Mouse (Mus musculus): Measurements from ENCODE around the gene Fabp7. TPM values are rescaled to one million over a fixed set of nuclear protein-coding genes. Genes with fewer than 3 reads are reported as not detected.

The Fabp7 gene
- total RNA-seq, 1 experiment = 0.27 TPM

GRCm38 (mm10) chr10:57783289-57784130, 1.2 kb upstream of the Fabp7 start:
- Histone ChIP-seq H3K27ac (ENCODE audit: insufficient read depth, low read depth, low read length, poor library complexity, severe bottlenecking) (no peak overlapping the region), H3K36me3 (ENCODE audit: control insufficient read depth, insufficient read depth, low read length, poor library complexity, severe bottlenecking) (no peaks in the 10 kb centered on the region), H3K4me1 (ENCODE audit: control insufficient read depth in 2 of 2, insufficient read depth in 2 of 2, low read length in 2 of 2, poor library complexity in 1 of 2) (peaks cover 0 to 2% of the 10 kb centered on the region in 2 experiments; a peak in 2 of 4 replicates), H3K4me3 (ENCODE audit: insufficient read depth in 1 of 2, low read depth in 1 of 2, low read length in 2 of 2, poor library complexity in 1 of 2, severe bottlenecking in 1 of 2) (no peak overlapping the region), H3K9ac (ENCODE audit: insufficient read depth, low read depth, low read length, poor library complexity, severe bottlenecking) (no peak overlapping the region), H3K9me3 (ENCODE audit: control insufficient read depth, insufficient read depth, low read depth, low read length) (no peaks in the 10 kb centered on the region)
- no peak for DNase-seq (ENCODE audit: low read depth, low spot score)
- in situ Hi-C loops (cut with MboI; ENCODE audit: low sequenced_read_pairs in 2 of 2, unreplicated experiment in 2 of 2) = no loop called here
- TF ChIP-seq ZNF384 (IDR thresholded peaks at IDR 0.05; ENCODE audit: low read depth, low read length) (no peak), HCFC1 (IDR thresholded peaks at IDR 0.05; ENCODE audit: borderline replicate concordance, insufficient read depth, low read length) (no peak), ZC3H11A (IDR thresholded peaks at IDR 0.05; ENCODE audit: borderline replicate concordance, low read depth, low read length) (no peak), MAFK (IDR thresholded peaks at IDR 0.05; ENCODE audit: insufficient read depth, low read depth, low read length) (no peak), CHD2 (IDR thresholded peaks at IDR 0.05; ENCODE audit: low read depth, low read length) (no peak)

- Histone ChIP-seq H3K4me3 (ENCODE audit: insufficient read depth in 1 of 2, low read depth in 1 of 2, low read length in 2 of 2, poor library complexity in 1 of 2, severe bottlenecking in 1 of 2) (no peak overlapping the region), H3K4me1 (ENCODE audit: control insufficient read depth in 2 of 2, insufficient read depth in 2 of 2, low read length in 2 of 2, poor library complexity in 1 of 2) (peaks cover 0 to 2% of the 10 kb centered on the region in 2 experiments; a peak in 2 of 4 replicates), H3K27ac (ENCODE audit: insufficient read depth, low read depth, low read length, poor library complexity, severe bottlenecking) (no peak overlapping the region), H3K36me3 (ENCODE audit: control insufficient read depth, insufficient read depth, low read length, poor library complexity, severe bottlenecking) (no peaks in the 10 kb centered on the region), H3K9me3 (ENCODE audit: control insufficient read depth, insufficient read depth, low read depth, low read length) (no peaks in the 10 kb centered on the region), H3K9ac (ENCODE audit: insufficient read depth, low read depth, low read length, poor library complexity, severe bottlenecking) (no peak overlapping the region)
- TF ChIP-seq ZNF384 (IDR thresholded peaks at IDR 0.05; ENCODE audit: low read depth, low read length) (no peak), HCFC1 (IDR thresholded peaks at IDR 0.05; ENCODE audit: borderline replicate concordance, insufficient read depth, low read length) (no peak), CHD2 (IDR thresholded peaks at IDR 0.05; ENCODE audit: low read depth, low read length) (no peak), ZC3H11A (IDR thresholded peaks at IDR 0.05; ENCODE audit: borderline replicate concordance, low read depth, low read length) (no peak), MAFK (IDR thresholded peaks at IDR 0.05; ENCODE audit: insufficient read depth, low read depth, low read length) (no peak)
- no peak for DNase-seq (ENCODE audit: low read depth, low spot score)
- in situ Hi-C loops (cut with MboI; ENCODE audit: low sequenced_read_pairs in 2 of 2, unreplicated experiment in 2 of 2) = no loop called here
Observed at GRCm38 (mm10) chr10:57784131-57784875, 378 bp upstream of the Fabp7 start.

GRCm38 (mm10) chr10:57785552-57785951, 871 bp downstream of the Fabp7 start:
- Histone ChIP-seq H3K27ac (ENCODE audit: insufficient read depth, low read depth, low read length, poor library complexity, severe bottlenecking) (no peak overlapping the region), H3K4me3 (ENCODE audit: insufficient read depth in 1 of 2, low read depth in 1 of 2, low read length in 2 of 2, poor library complexity in 1 of 2, severe bottlenecking in 1 of 2) (no peak overlapping the region), H3K4me1 (ENCODE audit: control insufficient read depth in 2 of 2, insufficient read depth in 2 of 2, low read length in 2 of 2, poor library complexity in 1 of 2) (peaks cover 0 to 2% of the 10 kb centered on the region in 2 experiments; a peak in 2 of 4 replicates), H3K36me3 (ENCODE audit: control insufficient read depth, insufficient read depth, low read length, poor library complexity, severe bottlenecking) (no peaks in the 10 kb centered on the region), H3K9me3 (ENCODE audit: control insufficient read depth, insufficient read depth, low read depth, low read length) (no peaks in the 10 kb centered on the region), H3K9ac (ENCODE audit: insufficient read depth, low read depth, low read length, poor library complexity, severe bottlenecking) (no peak overlapping the region)
- DNase-seq (ENCODE audit: low read depth, low spot score) = no peak
- TF ChIP-seq ZC3H11A (IDR thresholded peaks at IDR 0.05; ENCODE audit: borderline replicate concordance, low read depth, low read length) = no peak
- no peak for TF ChIP-seq HCFC1 (IDR thresholded peaks at IDR 0.05; ENCODE audit: borderline replicate concordance, insufficient read depth, low read length)
- TF ChIP-seq CHD2 (IDR thresholded peaks at IDR 0.05; ENCODE audit: low read depth, low read length) = no peak
- no peak for TF ChIP-seq ZNF384 (IDR thresholded peaks at IDR 0.05; ENCODE audit: low read depth, low read length)
- no peak for TF ChIP-seq MAFK (IDR thresholded peaks at IDR 0.05; ENCODE audit: insufficient read depth, low read depth, low read length)
- in situ Hi-C loops (cut with MboI; ENCODE audit: low sequenced_read_pairs in 2 of 2, unreplicated experiment in 2 of 2) = no loop called here

GRCm38 (mm10) chr10:57792957-57793356, 8.3 kb downstream of the Fabp7 start:
- H3K9me3 ChIP-seq (ENCODE audit: control insufficient read depth, insufficient read depth, low read depth, low read length) = no peaks in the 10 kb centered on the region
- TF ChIP-seq ZNF384 (IDR thresholded peaks at IDR 0.05; ENCODE audit: low read depth, low read length) (no peak), MAFK (IDR thresholded peaks at IDR 0.05; ENCODE audit: insufficient read depth, low read depth, low read length) (no peak), ZC3H11A (IDR thresholded peaks at IDR 0.05; ENCODE audit: borderline replicate concordance, low read depth, low read length) (no peak), CHD2 (IDR thresholded peaks at IDR 0.05; ENCODE audit: low read depth, low read length) (no peak)

More at GRCm38 (mm10) chr10:57792957-57793356, 8.3 kb downstream of the Fabp7 start:
- in situ Hi-C loops (cut with MboI; ENCODE audit: low sequenced_read_pairs in 2 of 2, unreplicated experiment in 2 of 2) = no loop called here
- Histone ChIP-seq H3K9ac (ENCODE audit: insufficient read depth, low read depth, low read length, poor library complexity, severe bottlenecking) (no peak overlapping the region), H3K27ac (ENCODE audit: insufficient read depth, low read depth, low read length, poor library complexity, severe bottlenecking) (no peak overlapping the region), H3K36me3 (ENCODE audit: control insufficient read depth, insufficient read depth, low read length, poor library complexity, severe bottlenecking) (no peaks in the 10 kb centered on the region), H3K4me1 (ENCODE audit: control insufficient read depth in 2 of 2, insufficient read depth in 2 of 2, low read length in 2 of 2, poor library complexity in 1 of 2) (no peaks in the 10 kb centered on the region), H3K4me3 (ENCODE audit: insufficient read depth in 1 of 2, low read depth in 1 of 2, low read length in 2 of 2, poor library complexity in 1 of 2, severe bottlenecking in 1 of 2) (no peak overlapping the region)
- no peak for DNase-seq (ENCODE audit: low read depth, low spot score)
